Mouse (Mus musculus) ES-E14 (cell line): ENCODE measurements around the gene Prmt2.

Experiments used
- CHD2 ChIP-seq: IDR thresholded peaks from 2 replicates; pipeline ENCODE4 v1.6.1; 2014; ENCODE audit warnings: mild to moderate bottlenecking, low read depth, low read length, inconsistent platforms
- ZC3H11A ChIP-seq: IDR thresholded peaks from 2 replicates; pipeline ENCODE4 v1.6.1; 2012; ENCODE audit warnings: low read depth, mild to moderate bottlenecking, inconsistent platforms, low read length, borderline replicate concordance

- TF ChIP-seq CHD2 (no peak), ZC3H11A (no peak)
These were observed 20.2 kb upstream of the Prmt2 start for GRCm38 (mm10) chr10:76257719-76258390.
